Mouse (Mus musculus) subcutaneous adipose tissue, adult 2 months (tissue): ENCODE data around the gene Ibtk. TPM values are rescaled to one million over a fixed set of nuclear protein-coding genes. Genes with fewer than 3 reads are reported as not detected.

ENCODE experiments used
- polyA plus RNA-seq: library from polyadenylated mRNA; depleted of rRNA; stranded (reverse); fragments of >200 nt; gene quantifications from 2 replicates; pipeline ENCODE4 v1.2.3, GENCODE M21; 2012; ENCODE audit warnings: low replicate concordance; rRNA removed

Ibtk gene
- 4.8 and 9.7 TPM in 2 replicates for polyA plus RNA-seq

GRCm38 (mm10) chr9:85749142-85749921 is at the start of gene Ibtk:
TSS of gene Ibtk (minus strand) at chr9:85749334.

Other genes with a start within 250 kb of the Ibtk start
- gene Tpbg, start 93.0 kb upstream of the Ibtk start, polyA plus RNA-seq, result 2.1 and 12.9 TPM in 2 replicates